Mouse (Mus musculus) limb, embryonic 10.5 days (tissue): Measurements from ENCODE around the gene Zbp1. TPM values are rescaled to one million over a fixed set of nuclear protein-coding genes. Genes with fewer than 3 reads are reported as not detected.

Source experiments
- DNase-seq: peaks from one replicate; pipeline ENCODE4 v3.0.0-alpha.2; 2017; ENCODE audit warnings: low spot score
- H3K27ac ChIP-seq: fragments of 300-500 bp; sonication (generic); 2 replicates; pipeline ENCODE4 v1.5.1; 2016; ENCODE audit warnings: mild to moderate bottlenecking
- H3K27me3 ChIP-seq: fragments of 300-500 bp; sonication (generic); 2 replicates; pipeline ENCODE4 v1.6.1; 2016; ENCODE audit warnings: low read depth, mild to moderate bottlenecking; ENCODE audit not compliant: poor library complexity, severe bottlenecking
- H3K36me3 ChIP-seq: fragments of 300-500 bp; sonication (generic); 2 replicates; pipeline ENCODE4 v1.6.1; 2016; ENCODE audit warnings: mild to moderate bottlenecking, moderate library complexity
- H3K4me1 ChIP-seq: fragments of 300-500 bp; sonication (generic); 2 replicates; pipeline ENCODE4 v1.6.1; 2016
- H3K4me3 ChIP-seq: fragments of 300-500 bp; sonication (generic); 2 replicates; pipeline ENCODE4 v1.5.1; 2016; ENCODE audit warnings: mild to moderate bottlenecking, moderate library complexity
- H3K9me3 ChIP-seq: fragments of 300-500 bp; sonication (generic); replicated peaks from 2 replicates; pipeline ENCODE4 v1.6.1; 2016; ENCODE audit warnings: mild to moderate bottlenecking
- WGBS: fragments of 180-500 bp; shearing (Covaris S2); methylation state at CpG from one replicate; pipeline ENCODE4 v1.1.7; 2016; 5-methylcytosine and 5-hydroxymethylcytosine counted together
- polyA plus RNA-seq: library from polyadenylated mRNA; unstranded; fragments of >200 nt; fragmentation: Nextera tagmentation; extraction: Ambion mirVana; gene quantifications from 2 replicates; pipeline ENCODE4 v1.2.1, GENCODE M21; 2016

Gene Zbp1
- polyA plus RNA-seq, 1 experiment from 2014 or later = not detected

- WGBS = 86% methylated on average over 4 of the region's 4 CpGs
- no peaks in the 10 kb centered on the region for H3K36me3 ChIP-seq
- DNase-seq = no peak
Observed at GRCm38 (mm10) chr2:173194796-173195195, 23.9 kb downstream of the Zbp1 start.

DNA sequence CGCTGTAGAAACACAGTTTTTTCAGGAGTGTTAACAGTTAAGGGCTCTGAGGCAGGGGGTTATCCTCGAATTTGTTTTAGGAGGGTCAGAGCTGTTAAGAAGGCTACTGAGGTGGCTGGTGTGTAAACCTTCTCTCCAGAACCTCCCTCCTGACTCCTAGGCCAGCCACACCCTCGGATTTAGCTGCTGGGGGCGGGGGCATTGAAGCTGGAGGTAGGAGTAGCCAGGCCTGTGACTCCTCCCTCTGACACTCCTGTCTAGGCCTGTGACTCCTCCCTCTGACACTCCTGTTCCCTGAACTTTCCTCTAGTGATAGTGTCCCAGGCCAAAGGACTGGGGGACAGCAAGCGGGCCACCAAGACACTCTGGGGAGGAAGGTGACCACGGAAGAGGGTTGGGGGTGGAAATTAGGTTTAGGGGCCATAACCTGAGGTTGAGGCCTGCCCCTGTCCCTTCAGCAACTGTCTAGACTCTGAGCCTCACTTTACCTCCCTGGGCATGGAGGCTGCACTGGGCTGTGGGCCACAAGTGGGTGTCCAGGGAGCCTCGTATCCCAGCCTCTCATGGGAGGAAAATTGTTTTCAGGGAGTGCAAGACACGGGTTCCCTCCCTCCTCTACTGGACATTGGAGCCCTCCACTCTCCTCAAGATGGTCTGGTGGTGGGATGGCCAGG is 31.4 kb downstream of the Zbp1 start:
- Histone ChIP-seq H3K36me3 (no peaks in the 10 kb centered on the region), H3K9me3 (no peaks in the 10 kb centered on the region), H3K4me1 (peaks cover 24% of the 10 kb centered on the region), H3K27me3 (peaks cover 37% of the 10 kb centered on the region), H3K4me3 (no peak overlapping the region), H3K27ac (no peak overlapping the region)
- 36% methylated on average over 8 of the region's 8 CpGs for WGBS
- peak; percentile 30 for DNase-seq

More at GRCm38 (mm10) chr2:173194796-173195195, 23.9 kb downstream of the Zbp1 start:
- H3K27me3 ChIP-seq = no peaks in the 10 kb centered on the region
- H3K4me3 ChIP-seq = no peak overlapping the region
- no peaks in the 10 kb centered on the region for H3K4me1 ChIP-seq
- H3K9me3 ChIP-seq = no peaks in the 10 kb centered on the region
- H3K27ac ChIP-seq = no peak overlapping the region

GRCm38 (mm10) chr2:173186047-173186943 is 32.4 kb downstream of the Zbp1 start:
- peak; percentile 98 for DNase-seq
- Histone ChIP-seq H3K36me3 (no peaks in the 10 kb centered on the region), H3K27ac (no peak overlapping the region), H3K4me3 (no peak overlapping the region), H3K4me1 (peaks cover 29% of the 10 kb centered on the region), H3K27me3 (peaks cover 47% of the 10 kb centered on the region), H3K9me3 (no peaks in the 10 kb centered on the region)
- 35% methylated on average over 26 of the region's 26 CpGs for WGBS

DNA sequence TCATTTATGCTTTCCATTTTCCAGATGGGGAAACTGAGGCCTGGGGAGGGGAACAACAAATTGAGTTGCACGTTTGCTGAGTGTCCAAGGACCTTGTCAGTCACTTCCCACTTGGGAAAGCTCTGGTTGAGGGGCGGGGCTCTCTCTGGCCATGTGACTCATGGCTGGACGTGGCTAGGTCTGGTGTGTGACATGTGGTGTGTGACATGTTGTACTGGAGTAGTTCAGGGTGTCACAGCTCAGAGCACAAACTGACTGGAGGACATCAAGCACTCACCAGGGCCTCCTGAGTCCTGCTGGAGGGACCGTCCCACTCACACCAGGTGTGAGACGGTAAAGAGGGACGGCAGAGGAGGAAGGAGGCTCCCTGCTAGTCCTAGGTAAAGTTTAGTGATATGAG is 33.4 kb downstream of the Zbp1 start:
- peak; percentile 30 for DNase-seq
- Histone ChIP-seq H3K27ac (no peak overlapping the region), H3K4me3 (no peak overlapping the region), H3K4me1 (peaks cover 34% of the 10 kb centered on the region), H3K9me3 (no peaks in the 10 kb centered on the region), H3K36me3 (no peaks in the 10 kb centered on the region), H3K27me3 (peaks cover 58% of the 10 kb centered on the region)
- WGBS = 73% methylated on average over 6 of the region's 6 CpGs

- Histone ChIP-seq H3K27ac (no peak overlapping the region), H3K4me1 (peaks cover 34% of the 10 kb centered on the region), H3K4me3 (no peak overlapping the region), H3K36me3 (no peaks in the 10 kb centered on the region), H3K27me3 (peaks cover 65% of the 10 kb centered on the region), H3K9me3 (no peaks in the 10 kb centered on the region)
- WGBS = 68% methylated on average over 11 of the region's 11 CpGs
- no peak for DNase-seq
Observed at GRCm38 (mm10) chr2:173184475-173185080, 34.1 kb downstream of the Zbp1 start.

DNA sequence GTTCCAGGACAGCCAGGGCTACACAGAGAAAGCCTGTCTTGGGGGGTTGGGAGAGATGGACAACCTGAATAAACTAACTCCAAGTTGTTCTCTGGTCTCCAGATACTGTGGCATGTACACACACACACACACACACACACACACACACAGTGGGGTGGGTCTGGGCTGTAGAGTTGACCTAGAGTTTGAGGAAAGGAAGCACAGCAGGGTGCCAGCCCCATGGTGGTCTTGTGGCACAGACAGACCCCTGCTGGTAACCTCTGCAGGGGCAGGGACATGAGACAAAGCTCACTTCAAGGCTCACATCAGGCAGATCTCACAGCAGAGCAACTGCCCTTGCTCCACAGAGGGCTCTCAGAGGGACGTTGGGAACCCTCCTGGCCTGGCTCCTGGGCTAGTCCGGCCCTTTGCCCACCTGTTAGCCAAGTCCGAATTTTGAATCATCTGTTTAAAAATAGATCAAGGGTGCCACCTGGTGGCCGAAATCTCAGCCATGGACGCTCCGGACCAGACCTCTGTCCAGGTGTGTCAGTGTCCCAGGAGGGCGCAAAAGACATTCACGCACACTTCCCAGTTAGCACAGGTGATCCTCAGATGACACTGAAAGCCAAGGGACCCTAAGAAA is 34.8 kb downstream of the Zbp1 start:
- peaks cover 69% of the 10 kb centered on the region for H3K27me3 ChIP-seq
- peak; percentile 88 for DNase-seq
- 7% methylated on average over 8 of the region's 8 CpGs for WGBS

DNA sequence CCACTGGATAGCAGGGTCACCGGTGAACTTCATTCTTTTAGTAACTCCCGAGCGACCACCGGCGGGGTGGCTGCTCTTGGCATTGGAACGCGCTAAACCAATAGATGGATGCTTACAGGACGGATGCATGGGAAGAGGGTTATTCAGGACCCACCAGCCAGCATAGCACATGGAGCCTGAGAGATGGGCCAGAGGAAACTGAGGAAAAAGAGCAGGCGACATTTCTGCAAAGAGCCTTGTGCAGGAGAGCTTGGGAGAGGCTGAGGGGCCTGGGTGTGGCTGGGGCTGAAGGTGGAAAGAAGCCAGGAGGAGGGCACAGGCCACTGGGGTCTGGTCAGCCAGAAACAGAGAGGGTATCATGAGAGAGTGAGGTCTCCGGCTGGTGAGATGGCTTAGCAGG is 35.4 kb downstream of the Zbp1 start:
- H3K27me3 ChIP-seq = peaks cover 72% of the 10 kb centered on the region
- peak; percentile 29 for DNase-seq
- H3K4me1 ChIP-seq = peaks cover 34% of the 10 kb centered on the region
- H3K4me3 ChIP-seq = no peak overlapping the region
- no peaks in the 10 kb centered on the region for H3K36me3 ChIP-seq
- 92% methylated on average over 10 of the region's 10 CpGs for WGBS
- H3K9me3 ChIP-seq = no peaks in the 10 kb centered on the region
- H3K27ac ChIP-seq = no peak overlapping the region

More for the DNA sequence above, 34.8 kb downstream of the Zbp1 start:
- Histone ChIP-seq H3K9me3 (no peaks in the 10 kb centered on the region), H3K27ac (no peak overlapping the region), H3K36me3 (no peaks in the 10 kb centered on the region), H3K4me3 (no peak overlapping the region), H3K4me1 (peaks cover 34% of the 10 kb centered on the region)

DNA sequence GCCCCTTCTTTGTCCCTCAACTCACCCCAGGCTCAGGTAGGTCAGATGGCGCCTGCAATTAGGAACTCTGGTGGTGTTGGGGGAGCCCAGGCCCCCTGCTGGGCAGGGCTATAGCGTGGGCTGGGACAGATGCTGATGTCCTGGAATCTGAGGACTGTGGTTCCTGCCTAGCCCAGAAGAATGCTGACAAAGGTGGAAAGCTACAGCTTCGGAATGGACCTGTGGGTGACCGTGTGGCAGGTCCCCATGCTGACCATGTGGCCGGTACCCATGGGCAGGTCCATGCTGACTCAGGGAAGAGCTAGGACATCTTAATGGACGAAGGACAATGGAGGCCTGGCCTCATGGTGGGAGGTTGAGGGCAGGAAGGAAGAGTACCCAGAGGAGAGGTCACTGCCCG is 35.9 kb downstream of the Zbp1 start:
- no peaks in the 10 kb centered on the region for H3K9me3 ChIP-seq
- no peak for DNase-seq
- peaks cover 34% of the 10 kb centered on the region for H3K4me1 ChIP-seq
- no peaks in the 10 kb centered on the region for H3K36me3 ChIP-seq
- H3K27me3 ChIP-seq = peaks cover 77% of the 10 kb centered on the region
- no peak overlapping the region for H3K4me3 ChIP-seq
- peak overlapping the region; percentile 56; the same call in 1 of the 2 replicates for H3K27ac ChIP-seq
- WGBS = 77% methylated on average over 7 of the region's 7 CpGs

GRCm38 (mm10) chr2:173181901-173182300 is 36.8 kb downstream of the Zbp1 start:
- peak overlapping the region; percentile 56; the same call in 1 of the 2 replicates for H3K27ac ChIP-seq
- H3K27me3 ChIP-seq = peaks cover 77% of the 10 kb centered on the region
- DNase-seq = no peak

DNA sequence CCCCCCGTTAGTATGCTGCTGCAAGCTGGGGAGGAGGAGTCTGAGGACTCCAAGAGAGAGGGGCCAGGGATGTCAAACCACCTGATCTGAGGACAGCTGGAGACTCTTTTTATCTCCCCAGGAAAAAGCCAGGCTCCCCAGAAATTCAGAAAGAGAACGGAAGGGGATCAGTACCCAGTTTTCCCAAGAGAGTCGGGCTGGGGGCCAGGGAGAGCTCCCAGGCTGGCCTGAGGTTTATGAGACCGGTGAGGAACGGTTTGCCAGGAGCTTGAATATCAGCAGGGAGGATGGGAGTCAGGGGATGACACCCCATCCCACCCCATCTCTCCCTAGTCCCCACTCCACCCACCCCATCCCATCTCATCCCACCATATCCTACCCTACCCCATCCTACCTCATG is 37.2 kb downstream of the Zbp1 start:
- Histone ChIP-seq H3K36me3 (no peaks in the 10 kb centered on the region), H3K9me3 (no peaks in the 10 kb centered on the region), H3K4me1 (peaks cover 26% of the 10 kb centered on the region), H3K27ac (no peak overlapping the region), H3K4me3 (no peak overlapping the region), H3K27me3 (peaks cover 77% of the 10 kb centered on the region)
- peak; percentile 23 for DNase-seq
- WGBS = 56% methylated on average over 5 of the region's 5 CpGs

More at GRCm38 (mm10) chr2:173181901-173182300, 36.8 kb downstream of the Zbp1 start:
- H3K9me3 ChIP-seq = no peaks in the 10 kb centered on the region
- H3K4me1 ChIP-seq = peaks cover 30% of the 10 kb centered on the region
- H3K4me3 ChIP-seq = no peak overlapping the region
- H3K36me3 ChIP-seq = no peaks in the 10 kb centered on the region
- 88% methylated on average over 7 of the region's 7 CpGs for WGBS

DNA sequence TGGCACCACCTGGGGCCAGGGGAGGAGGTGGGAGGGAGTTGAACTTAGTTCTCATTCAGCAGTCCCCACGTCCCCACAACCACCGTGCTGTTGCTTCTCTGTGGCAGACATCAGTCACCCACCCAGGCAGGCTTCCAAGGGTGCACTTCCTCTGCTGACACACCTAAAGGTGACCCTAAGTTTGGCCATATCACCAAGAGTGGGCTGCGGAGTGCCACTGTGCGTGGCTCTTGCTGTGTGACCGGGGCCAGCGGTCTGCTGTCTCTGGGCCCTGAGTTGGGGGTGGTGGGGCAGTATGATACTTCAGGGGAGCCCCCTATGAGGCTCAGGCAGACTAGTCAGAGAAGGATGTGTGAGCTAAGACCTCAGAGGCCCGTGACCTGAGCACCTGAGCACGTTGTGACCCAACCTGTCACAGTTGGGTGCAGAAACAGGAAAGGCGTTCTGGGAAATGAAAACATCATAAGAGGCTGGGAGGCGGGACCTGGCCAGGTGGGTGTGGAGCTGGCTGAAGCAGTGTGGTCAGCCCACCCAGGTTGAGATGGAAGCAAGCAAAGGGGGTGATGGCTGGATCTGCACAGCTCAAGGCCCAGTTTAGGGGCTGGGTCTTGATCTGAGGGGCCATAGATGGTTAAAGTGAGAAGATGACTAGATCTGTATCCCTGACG is 37.9 kb downstream of the Zbp1 start:
- no peak overlapping the region for H3K27ac ChIP-seq
- no peaks in the 10 kb centered on the region for H3K9me3 ChIP-seq
- no peak for DNase-seq
- no peak overlapping the region for H3K4me3 ChIP-seq
- H3K4me1 ChIP-seq = peaks cover 23% of the 10 kb centered on the region
- 83% methylated on average over 11 of the region's 11 CpGs for WGBS
- no peaks in the 10 kb centered on the region for H3K36me3 ChIP-seq
- peaks cover 81% of the 10 kb centered on the region for H3K27me3 ChIP-seq

DNA sequence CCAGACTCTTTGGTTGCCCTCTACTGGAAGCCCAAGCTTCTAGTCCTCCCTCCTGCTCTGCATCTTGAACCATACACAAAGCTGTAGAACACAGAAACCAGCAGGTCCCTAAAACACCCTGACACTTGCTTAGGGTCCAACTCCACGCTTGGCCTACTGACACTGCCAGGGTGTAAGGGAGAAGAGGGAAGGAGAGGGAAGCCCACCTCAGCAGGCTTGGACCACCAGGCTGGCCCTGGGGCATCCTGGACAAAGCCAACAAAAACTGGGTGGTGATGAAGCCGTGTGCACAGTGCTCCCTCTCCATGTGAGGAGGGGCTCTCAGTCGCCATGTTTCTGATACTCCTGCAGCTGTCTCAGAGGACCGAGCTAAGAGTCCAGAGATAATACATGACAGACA is 38.7 kb downstream of the Zbp1 start:
- no peak overlapping the region for H3K4me3 ChIP-seq
- H3K36me3 ChIP-seq = no peaks in the 10 kb centered on the region
- 78% methylated on average over 4 of the region's 4 CpGs for WGBS
- H3K27ac ChIP-seq = no peak overlapping the region; the same call in 1 of the 2 replicates
- peaks cover 23% of the 10 kb centered on the region for H3K4me1 ChIP-seq
- peak; percentile 25 for DNase-seq
- peaks cover 78% of the 10 kb centered on the region for H3K27me3 ChIP-seq
- no peaks in the 10 kb centered on the region for H3K9me3 ChIP-seq
